Comparison of ENCODE assay signal across 29 mouse cellular contexts in the genomic region with DNA sequence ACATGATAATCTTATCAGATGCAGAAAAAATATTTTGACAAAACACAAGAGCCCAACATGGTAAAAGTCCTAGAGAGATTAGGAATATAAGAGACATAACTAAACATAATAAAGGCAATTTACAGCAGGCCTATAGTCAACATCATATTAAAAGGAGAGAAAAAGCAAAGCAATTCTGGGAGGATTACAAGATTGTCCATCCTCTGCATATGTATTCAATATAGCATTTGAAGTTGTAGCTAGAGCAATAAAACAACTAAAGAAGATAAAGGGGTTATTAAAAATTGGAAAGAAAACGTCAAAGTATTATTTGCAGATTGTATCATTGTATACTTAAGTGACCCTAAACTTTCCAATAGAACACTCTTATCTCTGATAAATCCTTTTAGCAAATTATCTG.
"Had no signal": no experiment of that assay in that cellular context is flagged by ENCODE, and none has a peak within 500 bp of the region (broad histone marks: within the 10 kb centered on the region; RNA-seq: fewer than 3 reads in every experiment).

No protein-coding gene starts in this region.

- DNase-seq: cerebellum, adult 2 months; cerebellum, adult 8-10 months; cerebellum, adult 9-10 months; cerebellum, adult 9-11 months; cerebellum, postnatal 10 days; cerebellum, postnatal 14 days; cerebellum, postnatal 25 days; cerebellum, postnatal 36 days; embryo, embryonic 11 days; forebrain, postnatal 0 days; gastrocnemius, adult 2 months; gastrocnemius, postnatal 10 days; gastrocnemius, postnatal 14 days; gastrocnemius, postnatal 25 days; gastrocnemius, postnatal 36 days; heart, adult 11 months; heart, adult 18-20 months; heart, adult 2 months had no signal

- ATAC-seq: forebrain, embryonic 13.5 days; forebrain, embryonic 14.5 days; forebrain, embryonic 15.5 days; forebrain, embryonic 16.5 days; forebrain, postnatal 0 days had no signal

- H3K4me3 ChIP-seq: embryonic facial prominence, embryonic 10.5 days; embryonic facial prominence, embryonic 12.5 days; embryonic facial prominence, embryonic 13.5 days; embryonic facial prominence, embryonic 15.5 days; erythroblast, embryonic 14.5 days; forebrain, embryonic 10.5 days; forebrain, embryonic 12.5 days; forebrain, embryonic 13.5 days; forebrain, embryonic 15.5 days; gastrocnemius, adult 2 months; heart, adult 2 months had no signal

- H3K27ac ChIP-seq: embryonic facial prominence, embryonic 10.5 days; embryonic facial prominence, embryonic 12.5 days; embryonic facial prominence, embryonic 13.5 days; embryonic facial prominence, embryonic 15.5 days; forebrain, embryonic 10.5 days; forebrain, embryonic 12.5 days; forebrain, embryonic 13.5 days; forebrain, embryonic 15.5 days; gastrocnemius, adult 2 months; heart, adult 2 months had no signal

- H3K9me3 ChIP-seq: embryonic facial prominence, embryonic 10.5 days; embryonic facial prominence, embryonic 12.5 days; embryonic facial prominence, embryonic 13.5 days; forebrain, embryonic 10.5 days; forebrain, embryonic 13.5 days; forebrain, embryonic 15.5 days had no signal

- H3K36me3 ChIP-seq: embryonic facial prominence, embryonic 10.5 days; embryonic facial prominence, embryonic 12.5 days; embryonic facial prominence, embryonic 13.5 days; embryonic facial prominence, embryonic 15.5 days; forebrain, embryonic 10.5 days; forebrain, embryonic 12.5 days; forebrain, embryonic 15.5 days had no signal

- H3K9ac ChIP-seq: embryonic facial prominence, embryonic 12.5 days; embryonic facial prominence, embryonic 13.5 days; embryonic facial prominence, embryonic 15.5 days; forebrain, embryonic 12.5 days; forebrain, embryonic 13.5 days; forebrain, embryonic 15.5 days; forebrain, postnatal 0 days had no signal

- H3K4me1 ChIP-seq: embryonic facial prominence, embryonic 10.5 days; embryonic facial prominence, embryonic 12.5 days; embryonic facial prominence, embryonic 13.5 days; embryonic facial prominence, embryonic 15.5 days; forebrain, embryonic 10.5 days; forebrain, embryonic 12.5 days; forebrain, embryonic 13.5 days; forebrain, embryonic 15.5 days had no signal

- H3K4me2 ChIP-seq: embryonic facial prominence, embryonic 12.5 days; embryonic facial prominence, embryonic 13.5 days; embryonic facial prominence, embryonic 15.5 days; forebrain, embryonic 12.5 days; forebrain, embryonic 13.5 days; forebrain, embryonic 15.5 days had no signal

- H3K27me3 ChIP-seq: embryonic facial prominence, embryonic 12.5 days; embryonic facial prominence, embryonic 13.5 days; embryonic facial prominence, embryonic 15.5 days; forebrain, embryonic 12.5 days; forebrain, embryonic 13.5 days; forebrain, embryonic 15.5 days had no signal
